In genomic region chrX:145848937-145849783, GRCm38 (mm10) we compare ENCODE assay signal across 8 mouse cellular contexts.
DNase-seq lines count a peak whose midpoint lies in the region.

No protein-coding gene starts in this region.

- intact Hi-C loops in heart, postnatal 36 days (cut with DNase I) = no loop called here

- peak; percentile 4 for DNase-seq in thymus, postnatal 4 days
- DNase-seq in thymus, adult 18-20 months = no peak
- DNase-seq in cerebellum, postnatal 14 days = peak; percentile 70 to 81
- peak; percentile 36 to 45 for DNase-seq in heart, postnatal 36 days
- peak; percentile 3 for DNase-seq in left cerebral cortex, adult 11 months (ENCODE audit: low spot score)
- peak; percentile 18 for DNase-seq in ovary, postnatal 10 days (ENCODE audit: low spot score)
- no peak for DNase-seq in thymus, postnatal 25 days
- DNase-seq in spleen, postnatal 14 days (ENCODE audit: low spot score in 2 of 2) = no peak

Comparison
In these comparisons a context has a peak if more than half of its experiments do, and no peak if none do; other contexts are left out.
1. DNase-seq: peak in thymus, postnatal 4 days (single experiment), cerebellum, postnatal 14 days (2 of 2), heart, postnatal 36 days (2 of 2), left cerebral cortex, adult 11 months (single experiment) and ovary, postnatal 10 days (single experiment); none in thymus, adult 18-20 months (0 of 2), thymus, postnatal 25 days (single experiment) and spleen, postnatal 14 days (0 of 2).